Mouse (Mus musculus) CH12.LX (cell line): Measurements from ENCODE around the gene Hmgcr. TPM values are rescaled to one million over a fixed set of nuclear protein-coding genes. Genes with fewer than 3 reads are reported as not detected.

Source experiments
- DNase-seq: peaks from one replicate; pipeline ENCODE4 v3.0.0-alpha.2; 2013; ENCODE audit errors: extremely low read depth
- H3K27ac ChIP-seq: 2 replicates; pipeline ENCODE4 v1.5.1; 2012; ENCODE audit warnings: low read depth, mild to moderate bottlenecking, control low read depth, moderate library complexity; ENCODE audit not compliant: insufficient read depth
- H3K27me3 ChIP-seq: replicated peaks from 2 replicates; pipeline ENCODE3; 2012; ENCODE audit warnings: inconsistent platforms
- H3K36me3 ChIP-seq, 2 experiments: replicated peaks in 1 of 2; 2 replicates each; pipeline versions ENCODE3 to v1.6.1; 2012; ENCODE audit warnings: inconsistent platforms in 1 of 2, low read length in 1 of 2, mild to moderate bottlenecking in 1 of 2, mixed read lengths in 1 of 2, moderate library complexity in 1 of 2; ENCODE audit not compliant: control insufficient read depth in 1 of 2, insufficient read depth in 1 of 2
- H3K4me1 ChIP-seq, 2 experiments: 2 replicates each; pipeline ENCODE4 v1.6.1; 2012; ENCODE audit warnings: inconsistent platforms in 1 of 2, moderate library complexity in 1 of 2; ENCODE audit not compliant: insufficient read depth in 2 of 2, control insufficient read depth in 1 of 2
- H3K4me2 ChIP-seq: 2 replicates; pipeline ENCODE4 v1.6.1; 2012; ENCODE audit warnings: low read depth, mild to moderate bottlenecking, control low read depth; ENCODE audit not compliant: poor library complexity, insufficient read depth, severe bottlenecking
- H3K4me3 ChIP-seq, 3 experiments: fragments of 150-350 bp in 1 of 3; sonication (generic) in 1 of 3; replicated peaks in 1 of 3; 2 replicates each; pipeline versions ENCODE3 to v1.5.1; 2011 to 2012; ENCODE audit warnings: low read depth in 2 of 3, low read length in 2 of 3, mild to moderate bottlenecking in 2 of 3, moderate library complexity in 2 of 3, control low read depth in 1 of 3, improper control_type of control experiment in 1 of 3, inconsistent platforms in 1 of 3, mixed read lengths in 1 of 3; ENCODE audit not compliant: poor library complexity in 1 of 3
- H3K79me2 ChIP-seq: replicated peaks from 2 replicates; pipeline ENCODE4 v1.6.1; 2012; ENCODE audit warnings: mild to moderate bottlenecking, moderate library complexity; ENCODE audit not compliant: control insufficient read depth, poor library complexity, insufficient read depth, severe bottlenecking; ENCODE audit errors: extremely low read depth
- H3K9ac ChIP-seq: 2 replicates; pipeline ENCODE4 v1.6.1; 2012; ENCODE audit warnings: low read depth, mild to moderate bottlenecking, control low read depth, moderate library complexity; ENCODE audit not compliant: insufficient read depth
- H3K9me3 ChIP-seq: replicated peaks from 2 replicates; pipeline ENCODE3; 2012; ENCODE audit warnings: low read length, inconsistent platforms, mixed read lengths
- CHD1 ChIP-seq: IDR thresholded peaks from 2 replicates; pipeline ENCODE4 v1.6.1; 2012; ENCODE audit warnings: low read depth, low read length, improper control_type of control experiment, inconsistent platforms
- CHD2 ChIP-seq: IDR thresholded peaks from 2 replicates; pipeline ENCODE4 v1.6.1; 2011; ENCODE audit warnings: low read length, improper control_type of control experiment
- E2F4 ChIP-seq: IDR thresholded peaks from 2 replicates; pipeline ENCODE4 v1.6.1; 2011; ENCODE audit warnings: low read depth, low read length, improper control_type of control experiment; ENCODE audit not compliant: insufficient replicate concordance
- EP300 ChIP-seq: IDR thresholded peaks from 2 replicates; pipeline ENCODE4 v1.6.1; 2011; ENCODE audit warnings: low read length, improper control_type of control experiment
- ETS1 ChIP-seq: conservative IDR thresholded peaks from 2 replicates; pipeline ENCODE4 v1.6.1; 2012; ENCODE audit warnings: low read depth, mild to moderate bottlenecking, inconsistent platforms, low read length, improper control_type of control experiment, moderate library complexity
- IRF4 ChIP-seq: IDR thresholded peaks from 2 replicates; pipeline ENCODE4 v1.6.1; 2014; ENCODE audit warnings: low read depth, mild to moderate bottlenecking, inconsistent platforms, low read length, improper control_type of control experiment
- MAZ ChIP-seq: IDR thresholded peaks from 2 replicates; pipeline ENCODE4 v1.6.1; 2012; ENCODE audit warnings: low read depth, mild to moderate bottlenecking, inconsistent platforms, low read length, improper control_type of control experiment, moderate library complexity
- MEF2A ChIP-seq: IDR thresholded peaks from 2 replicates; pipeline ENCODE4 v1.6.1; 2014; ENCODE audit warnings: low read depth, mild to moderate bottlenecking, inconsistent platforms, low read length, improper control_type of control experiment, borderline replicate concordance
- MYC ChIP-seq: IDR thresholded peaks from 2 replicates; pipeline ENCODE4 v1.6.1; 2011; ENCODE audit warnings: low read depth, mild to moderate bottlenecking, improper control_type of control experiment, low read length
- RCOR1 ChIP-seq: conservative IDR thresholded peaks from 2 replicates; pipeline ENCODE4 v1.6.1; 2012; ENCODE audit warnings: low read depth, mild to moderate bottlenecking, inconsistent platforms, low read length, improper control_type of control experiment
- SIN3A ChIP-seq: IDR thresholded peaks from 2 replicates; pipeline ENCODE4 v1.6.1; 2012; ENCODE audit warnings: low read length, improper control_type of control experiment, inconsistent platforms
- TCF12 ChIP-seq: IDR thresholded peaks from 2 replicates; pipeline ENCODE4 v1.6.1; 2014; ENCODE audit warnings: low read depth, mild to moderate bottlenecking, inconsistent platforms, low read length, improper control_type of control experiment
- UBTF ChIP-seq: IDR thresholded peaks from 2 replicates; pipeline ENCODE4 v1.6.1; 2012; ENCODE audit warnings: low read depth, mild to moderate bottlenecking, inconsistent platforms, low read length, improper control_type of control experiment, moderate library complexity
- USF1 ChIP-seq: IDR thresholded peaks from 2 replicates; pipeline ENCODE4 v1.6.1; 2014; ENCODE audit warnings: low read depth, mild to moderate bottlenecking, inconsistent platforms, low read length, improper control_type of control experiment
- ZKSCAN1 ChIP-seq: IDR thresholded peaks from 2 replicates; pipeline ENCODE4 v1.6.1; 2012; ENCODE audit warnings: low read depth, inconsistent platforms, low read length, improper control_type of control experiment, borderline replicate concordance
- ZMIZ1 ChIP-seq: IDR thresholded peaks from 2 replicates; pipeline ENCODE4 v1.6.1; 2012; ENCODE audit warnings: low read depth, mild to moderate bottlenecking, inconsistent platforms, low read length, improper control_type of control experiment
- dilution Hi-C: fragments of 300-500 bp; cut with MboI; formaldehyde crosslinking; loops from 2 replicates; pipeline ENCODE4 v1.14.3; 2020; ENCODE audit warnings: low sequenced_read_pairs; ENCODE audit not compliant: extremely low pct_unique_long_range_greater_than_20kb, extremely low pct_ligation_motif_present
- in situ Hi-C: fragments of 300-500 bp; cut with MboI; formaldehyde crosslinking; loops from 3 replicates; pipeline ENCODE4 v1.14.3; 2019; ENCODE audit warnings: low sequenced_read_pairs, low pct_ligation_motif_present, low pct_unique_long_range_greater_than_20kb, mixed read lengths
- polyA plus RNA-seq: library from polyadenylated mRNA; unstranded; fragments of >175 nt; gene quantifications from 2 replicates; pipeline ENCODE4 v1.2.1, GENCODE M21; 2012; ENCODE audit warnings: low read depth; ENCODE audit not compliant: insufficient read length
- total RNA-seq, 2 experiments: library from RNA; depleted of rRNA; stranded (reverse); fragments of 300-350 nt in 1 of 2; fragments of >200 nt in 1 of 2; gene quantifications; 2 replicates each; pipeline ENCODE4 v1.2.3; 2012 to 2014

Gene Hmgcr
- total and polyA plus RNA-seq, 3 experiments: 71.6 to 118 (median 97.5) TPM

- H3K27me3 ChIP-seq: no peaks in the 10 kb centered on the region
- in situ Hi-C loops (no loop called here), dilution Hi-C loops (no loop called here)
- H3K79me2 ChIP-seq: no peaks in the 10 kb centered on the region
- no peak for DNase-seq
- no peak overlapping the region for H3K9ac ChIP-seq
- no peak overlapping the region for H3K4me2 ChIP-seq
- H3K4me1 ChIP-seq: 0 out of 4 replicates have a peak, but pooled peaks cover 0 to 4% of the 10 kb centered on the region in 2 experiments
- H3K27ac ChIP-seq: no peak overlapping the region
- H3K36me3 ChIP-seq: no peaks in the 10 kb centered on the region
- peaks cover 3% of the 10 kb centered on the region for H3K9me3 ChIP-seq
- no peak overlapping the region for H3K4me3 ChIP-seq
- TF ChIP-seq MAZ (no peak), CHD1 (no peak), IRF4 (no peak), USF1 (no peak), RCOR1 (no peak), MEF2A (no peak), ZKSCAN1 (no peak), EP300 (no peak), CHD2 (no peak), E2F4 (no peak), ETS1 (no peak)
Observed at GRCm38 (mm10) chr13:96720003-96720402, 49.3 kb upstream of the Hmgcr start.

GRCm38 (mm10) chr13:96717821-96718220, 47.1 kb upstream of the Hmgcr start:
- no peak overlapping the region for H3K4me3 ChIP-seq
- dilution Hi-C loops: no loop called here
- DNase-seq: no peak
- TF ChIP-seq UBTF: no peak
- no peak for TF ChIP-seq SIN3A
- no peak for TF ChIP-seq TCF12
- TF ChIP-seq MEF2A: no peak
- no peak for TF ChIP-seq CHD2
- no peak for TF ChIP-seq ETS1
- no peak for TF ChIP-seq RCOR1
- no peak for TF ChIP-seq ZMIZ1
- TF ChIP-seq MYC: no peak
- H3K4me2 ChIP-seq: no peak overlapping the region
- H3K79me2 ChIP-seq: no peaks in the 10 kb centered on the region
- H3K4me1 ChIP-seq: 0 out of 4 replicates have a peak, but pooled peaks cover 0 to 4% of the 10 kb centered on the region in 2 experiments
- no peak overlapping the region for H3K27ac ChIP-seq
- H3K27me3 ChIP-seq: no peaks in the 10 kb centered on the region
- H3K9me3 ChIP-seq: peaks cover 3% of the 10 kb centered on the region
- H3K36me3 ChIP-seq: no peaks in the 10 kb centered on the region
- in situ Hi-C loops: no loop called here
- H3K9ac ChIP-seq: no peak overlapping the region
